Mouse (Mus musculus): Measurements from ENCODE around the gene Foxq1. TPM values are rescaled to one million over a fixed set of nuclear protein-coding genes. Genes with fewer than 3 reads are reported as not detected.

The Foxq1 gene
- polyA plus RNA-seq, 1 experiment from 2014 or later, result 1.2 TPM

DNA sequence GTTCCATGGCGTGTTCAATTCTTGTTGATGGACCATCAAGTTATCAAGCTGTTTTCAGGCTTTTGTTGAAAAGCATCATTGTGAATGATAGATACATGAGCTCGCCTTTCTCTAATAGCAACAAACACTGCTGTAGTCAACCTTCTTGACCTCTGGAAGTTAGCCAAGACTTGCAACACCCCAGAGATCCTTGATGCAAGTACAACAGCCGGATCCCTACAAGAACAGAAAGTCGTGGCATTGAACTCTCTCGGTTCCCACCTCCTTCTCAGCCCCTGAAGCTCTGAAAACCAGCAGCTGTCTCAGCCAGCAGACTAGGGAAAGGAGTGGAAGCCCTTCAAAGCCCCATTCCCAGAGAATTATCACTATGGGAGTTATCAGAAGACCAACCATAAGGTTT is 31.4 kb downstream of the Foxq1 start:
- Histone ChIP-seq H3K4me3 (ENCODE audit: low read length) (no peak overlapping the region), H3K36me3 (ENCODE audit: control insufficient read depth, insufficient read depth, low read length) (no peaks in the 10 kb centered on the region), H3K4me2 (ENCODE audit: low read length) (no peak overlapping the region), H3K27me3 (replicated peaks; ENCODE audit: control insufficient read depth, insufficient read depth, low read length) (no peaks in the 10 kb centered on the region), H3K27ac (ENCODE audit: low read depth, low read length) (no peak overlapping the region), H3K9me3 (ENCODE audit: control insufficient read depth, low read length) (no peaks in the 10 kb centered on the region), H3K4me1 (ENCODE audit: control insufficient read depth, insufficient read depth, low read depth, low read length) (no peaks in the 10 kb centered on the region), H3K9ac (ENCODE audit: low read depth, low read length) (no peak overlapping the region)
- ATAC-seq, result no peak
- 59% methylated on average over 5 of the region's 5 CpGs for WGBS

DNA sequence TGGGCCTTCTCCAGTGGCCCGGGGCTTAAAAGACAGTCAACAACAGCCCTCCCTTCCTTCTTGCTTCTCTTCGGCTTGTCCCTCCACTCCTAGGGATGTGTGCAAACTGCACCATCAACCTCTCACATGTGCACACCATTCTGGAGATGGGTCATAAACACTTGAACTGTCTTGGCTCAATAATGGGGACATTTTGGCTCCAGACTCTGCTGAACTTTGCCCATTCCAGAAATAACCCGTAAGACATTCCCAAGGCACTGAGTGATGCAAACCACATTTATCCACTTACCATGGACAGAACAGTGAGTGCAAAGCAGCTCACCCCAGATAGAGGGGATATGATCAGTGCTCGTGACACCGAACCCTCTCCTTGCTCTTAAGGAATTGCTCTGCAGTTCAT is 43.6 kb downstream of the Foxq1 start:
- H3K27me3 ChIP-seq (replicated peaks; ENCODE audit: control insufficient read depth, insufficient read depth, low read length), result no peaks in the 10 kb centered on the region
- H3K36me3 ChIP-seq (ENCODE audit: control insufficient read depth, insufficient read depth, low read length), result no peaks in the 10 kb centered on the region
- ATAC-seq, result no peak
- H3K9me3 ChIP-seq (ENCODE audit: control insufficient read depth, low read length), result no peaks in the 10 kb centered on the region
- no peak overlapping the region for H3K4me2 ChIP-seq (ENCODE audit: low read length)
- no peaks in the 10 kb centered on the region for H3K4me1 ChIP-seq (ENCODE audit: control insufficient read depth, insufficient read depth, low read depth, low read length)
- no peak overlapping the region for H3K4me3 ChIP-seq (ENCODE audit: low read length)
- no peak overlapping the region for H3K9ac ChIP-seq (ENCODE audit: low read depth, low read length)
- H3K27ac ChIP-seq (ENCODE audit: low read depth, low read length), result no peak overlapping the region
- WGBS, result 87% methylated on average over 5 of the region's 5 CpGs

DNA sequence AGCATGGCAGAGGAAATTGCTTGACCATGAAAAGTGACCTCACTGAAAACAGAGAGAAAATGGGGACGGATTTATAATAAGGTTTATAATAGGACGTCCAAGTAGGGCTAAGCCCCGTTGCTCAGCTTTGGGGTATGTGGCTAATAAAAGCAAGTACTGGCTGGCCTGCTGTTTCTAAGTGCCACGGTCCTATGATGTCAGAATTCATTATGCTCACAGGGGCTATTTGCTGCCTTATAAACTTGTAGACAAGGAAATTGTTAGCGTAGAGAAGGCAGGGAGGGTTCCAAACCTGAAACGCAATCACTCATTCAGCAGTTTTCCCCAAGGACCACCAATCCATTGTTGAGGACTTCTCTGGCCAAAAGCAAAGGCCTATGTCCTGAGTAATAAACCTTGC is 48.0 kb downstream of the Foxq1 start:
- Histone ChIP-seq H3K4me3 (ENCODE audit: low read length) (no peak overlapping the region), H3K36me3 (ENCODE audit: control insufficient read depth, insufficient read depth, low read length) (no peaks in the 10 kb centered on the region), H3K9ac (ENCODE audit: low read depth, low read length) (no peak overlapping the region), H3K4me2 (ENCODE audit: low read length) (no peak overlapping the region), H3K27me3 (replicated peaks; ENCODE audit: control insufficient read depth, insufficient read depth, low read length) (no peaks in the 10 kb centered on the region), H3K9me3 (ENCODE audit: control insufficient read depth, low read length) (no peaks in the 10 kb centered on the region), H3K27ac (ENCODE audit: low read depth, low read length) (no peak overlapping the region), H3K4me1 (ENCODE audit: control insufficient read depth, insufficient read depth, low read depth, low read length) (no peaks in the 10 kb centered on the region)
- 73% methylated on average over 6 of the region's 6 CpGs for WGBS
- ATAC-seq, result no peak

Other genes starting within 250 kb of the Foxq1 start
- gene A530084C06Rik, start 3.2 kb downstream of the Foxq1 start, polyA plus RNA-seq (2015; fragmentation: Nextera tagmentation; extraction: Ambion mirVana), result not detected in 2 replicates
- gene Foxf2, start 69.7 kb downstream of the Foxq1 start, polyA plus RNA-seq (2015; fragmentation: Nextera tagmentation; extraction: Ambion mirVana), result 4.2 and 5.1 TPM in 2 replicates